Mouse (Mus musculus) forebrain, embryonic 15.5 days (tissue): ENCODE results near the gene 2310030G06Rik. TPM values are rescaled to one million over a fixed set of nuclear protein-coding genes. Genes with fewer than 3 reads are reported as not detected.

ENCODE experiments used
- ATAC-seq: fragments of 200-750 bp; cut with Nextera tagmentation; replicated peaks from 2 replicates; pipeline ENCODE4 v1.8.0; 2017; ENCODE audit warnings: mild to moderate bottlenecking, moderate TSS enrichment, moderate library complexity
- H3K27ac ChIP-seq: fragments of 300-500 bp; sonication (generic); replicated peaks from 2 replicates; pipeline ENCODE4 v1.5.1; 2015; ENCODE audit warnings: mild to moderate bottlenecking, inconsistent platforms
- H3K27me3 ChIP-seq: fragments of 300-500 bp; sonication (generic); 2 replicates; pipeline ENCODE4 v1.6.1; 2015; ENCODE audit warnings: inconsistent platforms
- H3K36me3 ChIP-seq: fragments of 300-500 bp; sonication (generic); 2 replicates; pipeline ENCODE4 v1.6.1; 2015; ENCODE audit warnings: mild to moderate bottlenecking, inconsistent platforms
- H3K4me1 ChIP-seq: fragments of 300-500 bp; sonication (generic); 2 replicates; pipeline ENCODE4 v1.6.1; 2015; ENCODE audit warnings: inconsistent platforms
- H3K4me2 ChIP-seq: fragments of 300-500 bp; sonication (generic); replicated peaks from 2 replicates; pipeline ENCODE4 v1.6.1; 2015; ENCODE audit warnings: mild to moderate bottlenecking, inconsistent platforms
- H3K4me3 ChIP-seq: fragments of 300-500 bp; sonication (generic); 2 replicates; pipeline ENCODE4 v1.5.1; 2015; ENCODE audit warnings: mild to moderate bottlenecking, inconsistent platforms
- H3K9ac ChIP-seq: fragments of 300-500 bp; sonication (generic); replicated peaks from 2 replicates; pipeline ENCODE4 v1.6.1; 2015; ENCODE audit warnings: mild to moderate bottlenecking, inconsistent platforms
- H3K9me3 ChIP-seq: fragments of 300-500 bp; sonication (generic); 2 replicates; pipeline ENCODE4 v1.6.1; 2016; ENCODE audit warnings: inconsistent platforms
- WGBS: fragments of 180-500 bp; shearing (Covaris S2); methylation state at CpG from one replicate; pipeline ENCODE4 v1.1.7; 2015; ENCODE audit warnings: mixed read lengths; 5-methylcytosine and 5-hydroxymethylcytosine counted together
- polyA plus RNA-seq: library from polyadenylated mRNA; unstranded; fragments of >200 nt; fragmentation: Nextera tagmentation; extraction: Ambion mirVana; gene quantifications from 2 replicates; pipeline ENCODE4 v1.2.1, GENCODE M21; 2015

2310030G06Rik gene
- polyA plus RNA-seq, 1 experiment from 2014 or later, result 1.4 TPM

DNA sequence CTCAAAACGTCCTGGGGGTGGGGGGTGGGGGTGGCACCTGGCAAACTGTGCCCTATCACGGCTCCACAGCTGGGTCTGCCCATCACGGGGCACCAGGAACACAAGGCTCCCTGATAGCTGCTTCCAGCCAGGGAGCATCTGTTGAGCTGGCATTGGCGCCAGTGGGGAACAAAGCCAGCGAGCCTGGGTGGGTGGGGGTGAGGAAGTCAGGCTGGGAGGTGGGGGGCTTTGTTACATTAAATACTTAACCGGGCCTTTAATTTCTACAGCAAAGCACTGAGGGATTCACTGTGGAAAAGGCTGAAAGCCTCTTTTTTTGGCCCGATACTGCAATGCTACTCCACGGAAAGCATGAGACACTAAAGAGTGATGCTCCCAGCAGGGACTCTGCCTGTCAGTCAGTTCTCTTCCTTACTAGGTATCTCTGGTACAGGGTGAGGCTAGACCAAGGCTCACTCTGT is 23.9 kb downstream of the 2310030G06Rik start:
- Histone ChIP-seq H3K27ac (peak overlapping the region; percentile 77), H3K36me3 (no peaks in the 10 kb centered on the region), H3K4me1 (peaks cover 59% of the 10 kb centered on the region), H3K4me3 (no peak overlapping the region), H3K9me3 (no peaks in the 10 kb centered on the region), H3K4me2 (peak overlapping the region; percentile 35; the same call in 1 of the 2 replicates), H3K27me3 (no peaks in the 10 kb centered on the region), H3K9ac (no peak overlapping the region)
- WGBS, result 27% methylated on average over 8 of the region's 8 CpGs
- peak; percentile 54; the same call in 1 of the 2 replicates for ATAC-seq

GRCm38 (mm10) chr9:50721061-50721460 is 25.3 kb downstream of the 2310030G06Rik start:
- Histone ChIP-seq H3K9me3 (no peaks in the 10 kb centered on the region), H3K4me2 (no peak overlapping the region), H3K4me1 (peaks cover 44% of the 10 kb centered on the region), H3K9ac (no peak overlapping the region), H3K27ac (no peak overlapping the region), H3K36me3 (no peaks in the 10 kb centered on the region), H3K27me3 (no peaks in the 10 kb centered on the region), H3K4me3 (no peak overlapping the region)
- WGBS, result 51% methylated on average over 12 of the region's 12 CpGs
- no peak for ATAC-seq

GRCm38 (mm10) chr9:50718878-50719277 is 27.5 kb downstream of the 2310030G06Rik start:
- no peaks in the 10 kb centered on the region for H3K27me3 ChIP-seq
- H3K4me1 ChIP-seq, result peaks cover 23% of the 10 kb centered on the region
- ATAC-seq, result no peak
- WGBS, result 82% methylated on average over 4 of the region's 4 CpGs
- no peak overlapping the region for H3K4me3 ChIP-seq
- H3K36me3 ChIP-seq, result no peaks in the 10 kb centered on the region
- no peak overlapping the region for H3K4me2 ChIP-seq
- H3K9me3 ChIP-seq, result no peaks in the 10 kb centered on the region
- H3K27ac ChIP-seq, result no peak overlapping the region
- H3K9ac ChIP-seq, result no peak overlapping the region

DNA sequence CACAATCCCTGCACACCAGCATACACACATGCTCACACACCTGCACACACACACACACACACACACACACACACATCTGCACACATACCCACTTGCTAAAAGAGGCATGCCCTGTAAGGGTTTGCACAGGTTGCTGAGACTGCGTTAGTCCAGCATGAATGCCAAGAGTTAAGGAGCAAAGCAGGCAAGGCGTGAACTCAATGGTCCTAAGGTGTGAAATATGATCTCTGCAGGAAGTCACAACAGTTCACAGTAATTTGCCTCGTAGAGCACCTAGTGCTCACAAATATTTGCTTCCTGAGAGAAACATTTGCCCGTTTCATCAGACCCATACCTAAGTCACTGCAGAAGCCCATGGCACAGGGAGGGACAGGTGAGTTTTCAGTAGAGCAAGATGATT is 32.1 kb downstream of the 2310030G06Rik start:
- 69% methylated on average over 4 of the region's 4 CpGs for WGBS
- Histone ChIP-seq H3K4me3 (no peak overlapping the region), H3K36me3 (peaks cover 6% of the 10 kb centered on the region; the same call in 1 of the 2 replicates), H3K4me1 (no peaks in the 10 kb centered on the region), H3K9me3 (no peaks in the 10 kb centered on the region), H3K27me3 (no peaks in the 10 kb centered on the region), H3K27ac (no peak overlapping the region), H3K9ac (no peak overlapping the region), H3K4me2 (no peak overlapping the region)
- ATAC-seq, result no peak

DNA sequence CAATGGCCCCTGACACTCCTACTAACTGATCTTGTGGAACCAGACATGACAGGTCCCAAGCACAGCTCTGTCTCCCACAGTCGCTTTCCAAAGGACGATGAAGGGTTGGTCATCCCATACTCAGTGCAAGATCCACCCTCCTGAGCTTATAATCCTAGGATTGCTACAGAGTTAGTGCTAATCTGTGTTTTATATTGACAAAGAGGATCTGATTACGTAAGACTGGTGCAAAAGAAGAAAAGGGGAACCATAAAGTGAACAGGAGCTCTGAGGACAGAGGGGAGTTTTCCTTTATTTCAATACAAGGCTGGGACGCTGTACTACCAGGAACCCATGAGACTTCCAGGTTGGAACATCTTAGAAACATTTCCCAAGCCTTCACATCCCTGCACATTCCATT is 35.0 kb downstream of the 2310030G06Rik start:
- H3K9me3 ChIP-seq, result no peaks in the 10 kb centered on the region
- ATAC-seq, result no peak
- no peak overlapping the region for H3K9ac ChIP-seq
- no peak overlapping the region for H3K4me3 ChIP-seq
- H3K36me3 ChIP-seq, result peaks cover 6% of the 10 kb centered on the region; the same call in 1 of the 2 replicates
- H3K27me3 ChIP-seq, result no peaks in the 10 kb centered on the region
- no peak overlapping the region for H3K4me2 ChIP-seq
- H3K27ac ChIP-seq, result no peak overlapping the region
- no peaks in the 10 kb centered on the region for H3K4me1 ChIP-seq
- WGBS, result 82% methylated on average over 4 of the region's 4 CpGs

DNA sequence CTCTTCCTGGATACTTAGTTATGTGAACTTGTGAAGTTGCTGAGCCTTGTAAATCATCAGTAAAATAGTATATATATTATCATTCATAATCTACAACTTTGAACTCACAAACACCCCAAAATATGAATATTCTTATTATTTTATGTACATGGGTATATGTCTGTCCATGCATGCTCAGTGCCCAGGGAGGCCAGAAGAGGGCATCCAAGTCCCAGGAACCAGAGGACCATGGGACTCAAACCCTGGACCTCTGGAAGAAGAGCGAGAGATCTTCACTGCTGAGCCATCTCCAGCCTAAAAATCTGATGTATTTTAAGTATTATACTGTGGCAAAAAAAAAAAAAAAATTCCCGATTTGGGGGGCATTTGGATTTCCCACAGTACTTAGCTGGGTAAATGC is 37.2 kb downstream of the 2310030G06Rik start:
- H3K9ac ChIP-seq, result no peak overlapping the region
- no peaks in the 10 kb centered on the region for H3K27me3 ChIP-seq
- no peak overlapping the region for H3K27ac ChIP-seq
- no peaks in the 10 kb centered on the region for H3K9me3 ChIP-seq
- H3K36me3 ChIP-seq, result peaks cover 10% of the 10 kb centered on the region; the same call in 1 of the 2 replicates
- 28% methylated on average over 2 of the region's 2 CpGs for WGBS
- no peaks in the 10 kb centered on the region for H3K4me1 ChIP-seq
- no peak for ATAC-seq
- H3K4me3 ChIP-seq, result no peak overlapping the region
- no peak overlapping the region for H3K4me2 ChIP-seq

DNA sequence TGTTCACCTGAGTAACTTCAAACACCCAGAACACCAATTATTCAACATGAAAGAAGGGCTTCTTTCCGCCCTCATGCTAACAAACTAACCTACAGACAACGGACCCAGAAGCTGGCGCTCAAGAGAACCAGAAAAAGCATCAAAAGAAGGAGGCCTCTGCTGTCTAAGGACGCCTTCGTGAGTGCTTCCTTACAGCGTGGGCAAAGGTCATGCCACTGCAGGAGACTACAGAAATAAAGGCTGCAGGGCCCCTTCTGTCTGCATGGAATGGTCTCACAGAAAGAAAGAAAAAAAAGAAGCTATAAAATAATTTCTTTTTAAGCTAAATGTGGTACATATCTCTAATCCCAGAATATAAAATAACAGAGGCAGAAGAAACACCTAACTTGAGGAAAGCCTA is 41.4 kb downstream of the 2310030G06Rik start:
- Histone ChIP-seq H3K4me3 (no peak overlapping the region), H3K27ac (no peak overlapping the region), H3K4me2 (no peak overlapping the region), H3K9me3 (no peaks in the 10 kb centered on the region), H3K36me3 (0 out of 2 replicates have a peak, but pooled peaks cover 3% of the 10 kb centered on the region), H3K27me3 (no peaks in the 10 kb centered on the region), H3K4me1 (no peaks in the 10 kb centered on the region), H3K9ac (no peak overlapping the region)
- 47% methylated on average over 6 of the region's 6 CpGs for WGBS
- no peak for ATAC-seq

DNA sequence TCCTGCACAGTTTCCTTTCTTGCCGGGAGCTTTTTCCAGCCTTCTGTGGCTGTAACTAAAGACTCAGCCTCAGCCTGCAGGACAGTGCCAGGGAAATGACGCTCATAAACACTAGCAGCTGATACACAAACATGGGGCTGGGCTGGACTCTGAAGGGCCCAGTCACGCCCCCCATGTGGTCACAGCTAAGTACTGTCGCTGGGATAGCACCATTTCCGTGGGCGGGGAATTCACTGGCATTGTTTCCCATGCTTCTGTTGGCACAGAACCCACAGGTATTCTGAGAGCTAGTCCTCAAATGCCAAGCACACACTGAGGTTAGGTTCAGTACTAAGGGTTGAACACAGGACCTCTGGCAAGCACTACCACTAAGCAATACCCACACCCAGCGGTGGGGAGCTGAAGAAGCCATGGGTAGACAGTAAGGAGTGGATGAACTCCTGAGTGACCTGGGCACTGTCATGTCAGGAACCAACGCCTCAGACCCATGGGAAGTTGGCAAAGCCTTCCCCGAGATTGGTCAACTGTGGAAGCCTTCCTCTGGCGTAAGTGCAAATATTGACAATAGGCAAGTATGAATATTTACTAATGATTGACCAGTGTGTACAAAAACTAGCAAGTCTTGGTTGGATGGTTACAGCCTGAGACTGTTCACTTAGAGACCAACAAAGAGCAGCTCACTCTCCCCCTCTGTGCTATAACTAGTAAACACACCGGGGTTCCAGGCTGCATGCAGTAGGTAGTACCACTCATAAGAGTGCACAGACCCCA is 45.2 kb downstream of the 2310030G06Rik start:
- Histone ChIP-seq H3K9me3 (no peaks in the 10 kb centered on the region), H3K27me3 (no peaks in the 10 kb centered on the region), H3K4me1 (peaks cover 21% of the 10 kb centered on the region), H3K4me2 (no peak overlapping the region), H3K36me3 (0 out of 2 replicates have a peak, but pooled peaks cover 3% of the 10 kb centered on the region), H3K9ac (no peak overlapping the region), H3K27ac (no peak overlapping the region), H3K4me3 (no peak overlapping the region)
- WGBS, result 64% methylated on average over 11 of the region's 11 CpGs
- ATAC-seq, result no peak

DNA sequence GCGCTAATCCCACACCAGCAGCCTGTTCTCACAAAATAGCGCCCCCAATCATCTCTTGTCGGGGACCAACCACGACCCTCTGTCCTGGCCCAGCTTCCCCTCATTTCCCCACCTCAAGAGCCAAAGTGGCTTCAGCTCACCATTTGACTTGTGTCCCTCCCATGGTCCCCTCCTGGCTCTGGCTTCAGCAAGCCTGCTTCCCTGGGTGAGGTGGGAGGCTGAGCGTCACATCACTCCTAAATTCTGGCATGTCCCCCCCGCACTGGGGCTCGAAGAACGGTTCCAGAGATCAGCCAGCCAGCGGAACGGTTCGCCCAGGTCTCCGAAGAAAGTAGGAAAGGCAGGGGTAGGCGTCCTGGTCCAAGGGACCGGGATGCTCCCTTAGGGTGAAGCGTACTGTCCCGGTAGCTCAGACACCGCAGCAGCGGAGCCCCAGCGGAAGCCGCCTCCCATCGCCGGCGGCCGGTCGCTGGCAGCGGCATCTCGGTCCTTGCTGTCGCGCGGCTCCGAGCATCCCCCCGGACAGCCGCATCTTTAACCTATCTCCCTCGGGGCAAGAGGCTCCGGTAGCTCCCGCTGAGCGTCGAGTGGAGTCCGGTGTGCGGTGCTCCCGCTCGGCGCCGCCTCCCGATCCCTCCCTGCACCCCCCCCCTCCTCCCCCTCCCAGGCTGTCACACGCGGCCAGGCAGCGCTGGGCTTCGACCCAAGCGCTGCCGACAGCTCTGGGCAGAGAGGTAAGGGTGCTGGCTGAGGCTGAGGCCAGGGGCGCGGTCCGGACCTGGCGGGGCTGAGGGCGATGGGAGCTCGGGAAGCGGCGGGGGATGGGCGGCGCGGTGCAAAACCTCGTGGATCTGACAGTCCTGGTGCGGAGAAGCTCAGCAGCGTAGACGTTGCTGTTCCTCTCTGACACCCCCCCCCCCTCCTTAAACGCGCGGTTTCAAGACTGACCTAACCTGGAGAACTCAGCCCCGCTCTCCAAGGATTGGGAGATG is 47.6 kb downstream of the 2310030G06Rik start:
- under 1% methylated on average over 70 of the region's 70 CpGs for WGBS
- Histone ChIP-seq H3K9me3 (no peaks in the 10 kb centered on the region), H3K4me1 (peaks cover 22% of the 10 kb centered on the region)

DNA sequence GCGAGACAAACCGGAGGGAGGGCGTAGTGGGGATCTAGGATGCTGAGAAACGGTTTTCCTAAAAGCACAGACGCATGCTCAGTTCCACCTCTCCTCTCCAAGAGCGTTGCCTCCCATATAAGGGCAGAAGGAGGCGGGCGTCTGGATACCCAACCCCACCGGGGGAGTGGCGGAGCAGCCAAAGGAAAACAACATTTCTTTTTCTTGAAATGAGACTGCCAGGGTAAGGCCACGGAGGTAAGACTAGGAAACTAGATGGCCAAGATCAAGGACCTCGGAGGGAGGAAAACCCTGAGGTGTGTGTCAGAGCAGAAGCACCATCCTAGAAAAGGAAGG is 48.7 kb downstream of the 2310030G06Rik start:
- H3K4me3 ChIP-seq, result peak overlapping the region; percentile 57
- peak; percentile 89 for ATAC-seq
- WGBS, result 2% methylated on average over 12 of the region's 12 CpGs

More for the DNA sequence above, 47.6 kb downstream of the 2310030G06Rik start:
- peak overlapping the region; percentile 77 for H3K9ac ChIP-seq
- peak overlapping the region; percentile 74 for H3K27ac ChIP-seq
- no peaks in the 10 kb centered on the region for H3K27me3 ChIP-seq
- H3K4me2 ChIP-seq, result peak overlapping the region; percentile 92
- H3K4me3 ChIP-seq, result peak overlapping the region; percentile 57
- peak; percentile 57 for ATAC-seq
- H3K36me3 ChIP-seq, result 0 out of 2 replicates have a peak, but pooled peaks cover 9% of the 10 kb centered on the region

DNA sequence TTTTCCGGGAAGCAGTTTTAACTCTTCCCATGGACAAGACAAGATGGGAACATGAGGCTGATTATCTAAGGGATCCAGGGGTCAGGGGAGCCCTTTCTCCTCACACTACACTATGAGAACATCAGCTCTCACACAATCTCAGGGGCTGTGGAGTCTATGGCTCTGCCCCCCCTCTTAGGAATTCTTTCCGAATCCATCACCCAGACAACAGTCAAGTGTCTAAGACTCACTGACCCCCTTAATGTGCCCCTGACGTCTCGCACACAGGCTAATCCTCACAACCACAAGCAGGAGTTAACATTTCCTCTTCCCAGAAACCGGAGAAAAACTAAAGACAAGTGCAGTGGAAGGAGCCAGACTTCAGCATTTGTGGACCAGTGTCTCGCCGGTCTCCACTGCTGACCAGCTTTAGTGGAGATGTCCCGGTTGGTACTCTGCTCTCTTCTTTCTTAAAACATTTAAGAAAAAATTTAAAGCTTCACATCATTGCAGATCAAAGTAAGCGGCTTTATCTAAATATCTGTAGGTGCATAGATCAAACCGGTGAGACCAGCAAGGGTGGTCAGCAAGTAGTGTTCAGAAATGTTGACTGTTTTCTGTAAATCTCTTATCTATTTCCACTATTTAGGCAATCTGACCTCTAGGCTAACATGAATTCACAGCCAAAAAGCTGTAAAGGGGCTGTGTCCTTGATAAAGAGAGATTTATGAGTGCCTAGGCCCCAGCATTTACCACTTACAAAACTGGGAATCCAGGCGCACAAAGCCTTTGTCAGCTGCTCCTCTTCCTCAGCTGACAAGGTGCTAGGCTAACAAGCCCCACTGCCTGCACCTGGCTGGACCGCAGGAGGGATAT is 49.3 kb downstream of the 2310030G06Rik start:
- no peak for ATAC-seq
- H3K4me2 ChIP-seq, result peak overlapping the region; percentile 92
- WGBS, result 46% methylated on average over 12 of the region's 12 CpGs
- H3K9me3 ChIP-seq, result no peaks in the 10 kb centered on the region
- no peaks in the 10 kb centered on the region for H3K27me3 ChIP-seq
- peak overlapping the region; percentile 74 for H3K27ac ChIP-seq
- peak overlapping the region; percentile 65 for H3K9ac ChIP-seq
- H3K4me3 ChIP-seq, result peak overlapping the region; percentile 57
- H3K36me3 ChIP-seq, result 0 out of 2 replicates have a peak, but pooled peaks cover 9% of the 10 kb centered on the region
- peaks cover 35% of the 10 kb centered on the region for H3K4me1 ChIP-seq

More for the DNA sequence above, 48.7 kb downstream of the 2310030G06Rik start:
- peak overlapping the region; percentile 92 for H3K4me2 ChIP-seq
- H3K36me3 ChIP-seq, result 0 out of 2 replicates have a peak, but pooled peaks cover 9% of the 10 kb centered on the region
- H3K9ac ChIP-seq, result peak overlapping the region; percentile 65
- no peaks in the 10 kb centered on the region for H3K9me3 ChIP-seq
- H3K27me3 ChIP-seq, result no peaks in the 10 kb centered on the region
- H3K27ac ChIP-seq, result peak overlapping the region; percentile 74
- H3K4me1 ChIP-seq, result peaks cover 32% of the 10 kb centered on the region
